Mouse (Mus musculus) liver, postnatal 0 days (tissue): Measurements from ENCODE around the gene Olfr131.
"Not testable (repeated sequence)": the region's sequence is repeated elsewhere in the genome, so short reads cannot be mapped to it uniquely, and the experiment has no call there.

Source experiments
- CTCF ChIP-seq: sonication (generic); IDR thresholded peaks from 2 replicates; pipeline ENCODE4 v1.5.1; 2016; ENCODE audit warnings: antibody characterized with exemption, low read depth
- EP300 ChIP-seq: IDR thresholded peaks from 2 replicates; pipeline ENCODE4 v1.6.1; 2016; ENCODE audit warnings: antibody characterized with exemption, low read depth, mild to moderate bottlenecking

GRCm38 (mm10) chr17:38125371-38125770, 36.9 kb upstream of the Olfr131 start:
- not testable (repeated sequence) for TF ChIP-seq CTCF, EP300
